Mouse (Mus musculus) macrophage (primary cell): ENCODE data around the gene Shf. TPM values are rescaled to one million over a fixed set of nuclear protein-coding genes. Genes with fewer than 3 reads are reported as not detected.

Experiments
- H3K27ac ChIP-seq: fragments of 350-480 bp; formaldehyde crosslinking; 2 replicates; pipeline ENCODE4 v1.9.0; 2021
- H3K36me3 ChIP-seq: fragments of 350-480 bp; formaldehyde crosslinking; 2 replicates; pipeline ENCODE4 v1.9.0; 2021; ENCODE audit errors: inconsistent target
- H3K4me3 ChIP-seq: fragments of 350-480 bp; formaldehyde crosslinking; 2 replicates; pipeline ENCODE4 v1.9.0; 2021; ENCODE audit errors: inconsistent target
- H3K79me2 ChIP-seq: fragments of 350-480 bp; formaldehyde crosslinking; 2 replicates; pipeline ENCODE4 v1.9.0; 2021; ENCODE audit errors: inconsistent target
- WGBS: methylation state at CpG from one replicate; pipeline ENCODE4 v1.1.7; 2026; ENCODE audit warnings: inconsistent platforms; ENCODE audit not compliant: missing documents; 5-methylcytosine and 5-hydroxymethylcytosine counted together
- polyA plus RNA-seq: library from polyadenylated mRNA; stranded (reverse); fragments of 250-400 nt; gene quantifications from 3 replicates; pipeline ENCODE4 v1.2.4, GENCODE M21; 2018; ENCODE audit warnings: inconsistent platforms

The Shf gene
- polyA plus RNA-seq, 1 experiment from 2014 or later = 0.98 TPM

- no peaks in the 10 kb centered on the region for H3K79me2 ChIP-seq
- H3K4me3 ChIP-seq = peak overlapping the region; percentile 87
- WGBS = 1% methylated on average over 22 of the region's 22 CpGs
- H3K36me3 ChIP-seq = no peaks in the 10 kb centered on the region
- H3K27ac ChIP-seq = peak overlapping the region; percentile 64
These were observed 7.1 kb upstream of the Shf start for GRCm38 (mm10) chr2:122376041-122376561.

- H3K27ac ChIP-seq = peak overlapping the region; percentile 64
- peak overlapping the region; percentile 87 for H3K4me3 ChIP-seq
- H3K79me2 ChIP-seq = no peaks in the 10 kb centered on the region
- WGBS = under 1% methylated on average over 29 of the region's 32 CpGs
- H3K36me3 ChIP-seq = no peaks in the 10 kb centered on the region
These were observed 6.5 kb upstream of the Shf start for GRCm38 (mm10) chr2:122375391-122375991.

GRCm38 (mm10) chr2:122374666-122375331 is 5.8 kb upstream of the Shf start:
- Histone ChIP-seq H3K36me3 (no peaks in the 10 kb centered on the region), H3K27ac (no peak overlapping the region), H3K4me3 (peak overlapping the region; percentile 87), H3K79me2 (no peaks in the 10 kb centered on the region)
- 32% methylated on average over 22 of the region's 23 CpGs for WGBS

- no peak overlapping the region for H3K4me3 ChIP-seq
- H3K79me2 ChIP-seq = no peaks in the 10 kb centered on the region
- H3K27ac ChIP-seq = no peak overlapping the region
- 77% methylated on average over 5 of the region's 5 CpGs for WGBS
- H3K36me3 ChIP-seq = no peaks in the 10 kb centered on the region
These were observed 5.0 kb upstream of the Shf start for GRCm38 (mm10) chr2:122374012-122374411.

GRCm38 (mm10) chr2:122372541-122372940 is 3.6 kb upstream of the Shf start:
- no peaks in the 10 kb centered on the region for H3K79me2 ChIP-seq
- WGBS = 100% methylated on average over 1 of the region's 1 CpGs
- no peak overlapping the region for H3K27ac ChIP-seq
- H3K36me3 ChIP-seq = no peaks in the 10 kb centered on the region
- no peak overlapping the region for H3K4me3 ChIP-seq

GRCm38 (mm10) chr2:122372067-122372466 is 3.1 kb upstream of the Shf start:
- no peaks in the 10 kb centered on the region for H3K36me3 ChIP-seq
- no peaks in the 10 kb centered on the region for H3K79me2 ChIP-seq
- 86% methylated on average over 3 of the region's 3 CpGs for WGBS
- no peak overlapping the region for H3K4me3 ChIP-seq
- H3K27ac ChIP-seq = no peak overlapping the region

GRCm38 (mm10) chr2:122370101-122370750 is 1.3 kb upstream of the Shf start:
- Histone ChIP-seq H3K79me2 (no peaks in the 10 kb centered on the region), H3K36me3 (no peaks in the 10 kb centered on the region), H3K4me3 (no peak overlapping the region), H3K27ac (no peak overlapping the region)
- 88% methylated on average over 10 of the region's 10 CpGs for WGBS

GRCm38 (mm10) chr2:122368081-122368971 is 636 bp downstream of the Shf start:
- H3K36me3 ChIP-seq = no peaks in the 10 kb centered on the region
- H3K79me2 ChIP-seq = no peaks in the 10 kb centered on the region
- H3K4me3 ChIP-seq = no peak overlapping the region
- no peak overlapping the region for H3K27ac ChIP-seq
- 31% methylated on average over 13 of the region's 55 CpGs for WGBS

GRCm38 (mm10) chr2:122367701-122368080 is 1.3 kb downstream of the Shf start:
- WGBS = 77% methylated on average over 4 of the region's 4 CpGs
- H3K79me2 ChIP-seq = no peaks in the 10 kb centered on the region
- no peak overlapping the region for H3K27ac ChIP-seq
- no peak overlapping the region for H3K4me3 ChIP-seq
- H3K36me3 ChIP-seq = no peaks in the 10 kb centered on the region

GRCm38 (mm10) chr2:122367181-122367580 is 1.8 kb downstream of the Shf start:
- Histone ChIP-seq H3K27ac (no peak overlapping the region), H3K79me2 (no peaks in the 10 kb centered on the region), H3K4me3 (no peak overlapping the region), H3K36me3 (no peaks in the 10 kb centered on the region)
- WGBS = 84% methylated on average over 4 of the region's 4 CpGs

GRCm38 (mm10) chr2:122366706-122367105 is 2.3 kb downstream of the Shf start:
- 87% methylated on average over 5 of the region's 5 CpGs for WGBS

GRCm38 (mm10) chr2:122366039-122366438 is 2.9 kb downstream of the Shf start:
- Histone ChIP-seq H3K4me3 (no peak overlapping the region), H3K27ac (no peak overlapping the region), H3K79me2 (no peaks in the 10 kb centered on the region), H3K36me3 (no peaks in the 10 kb centered on the region)
- WGBS = 92% methylated on average over 3 of the region's 3 CpGs

More at GRCm38 (mm10) chr2:122366706-122367105, 2.3 kb downstream of the Shf start:
- no peak overlapping the region for H3K27ac ChIP-seq
- H3K4me3 ChIP-seq = no peak overlapping the region
- no peaks in the 10 kb centered on the region for H3K36me3 ChIP-seq
- H3K79me2 ChIP-seq = no peaks in the 10 kb centered on the region

- 92% methylated on average over 10 of the region's 10 CpGs for WGBS
- Histone ChIP-seq H3K79me2 (no peaks in the 10 kb centered on the region), H3K4me3 (no peak overlapping the region), H3K36me3 (no peaks in the 10 kb centered on the region), H3K27ac (no peak overlapping the region)
These were observed 3.6 kb downstream of the Shf start for GRCm38 (mm10) chr2:122365244-122365866.

- no peak overlapping the region for H3K4me3 ChIP-seq
- 90% methylated on average over 3 of the region's 3 CpGs for WGBS
- no peaks in the 10 kb centered on the region for H3K36me3 ChIP-seq
- no peak overlapping the region for H3K27ac ChIP-seq
- no peaks in the 10 kb centered on the region for H3K79me2 ChIP-seq
These were observed 4.5 kb downstream of the Shf start for GRCm38 (mm10) chr2:122364352-122364944.
